Comparison of ENCODE assay signal across 8 mouse cellular contexts in genomic region chr2:113234559-113234958, GRCm38 (mm10). TPM values are rescaled to one million over a fixed set of nuclear protein-coding genes. Genes with fewer than 3 reads are reported as not detected.
DNase-seq lines count a peak whose midpoint lies in the region; ATAC-seq and TF ChIP-seq lines count a peak whose summit lies in the region.
"Had no signal": no experiment of that assay in that cellular context is flagged by ENCODE, and none has a peak within 500 bp of the region (broad histone marks: within the 10 kb centered on the region; RNA-seq: fewer than 3 reads in every experiment).

No protein-coding gene starts in this region.

- no peaks in the 10 kb centered on the region for H3K9me3 ChIP-seq in kidney, embryonic 15.5 days (replicated peaks)
- no peaks in the 10 kb centered on the region for H3K9me3 ChIP-seq in E14TG2a.4 (ENCODE audit: low read length)
- H3K9me3 ChIP-seq in forebrain, postnatal 0 days (ENCODE audit: low read length): no peaks in the 10 kb centered on the region
- H3K9me3 ChIP-seq in midbrain, postnatal 0 days (ENCODE audit: low read length): no peaks in the 10 kb centered on the region

- no peak for TF ChIP-seq POLR2A in kidney, adult 2 months (IDR thresholded peaks at IDR 0.05; ENCODE audit: low read depth, low read length)

- no peak overlapping the region for H3K4me2 ChIP-seq in kidney, embryonic 15.5 days
- H3K4me2 ChIP-seq in forebrain, postnatal 0 days (ENCODE audit: low read depth): no peak overlapping the region
- no peak overlapping the region for H3K4me2 ChIP-seq in midbrain, postnatal 0 days (ENCODE audit: low read depth, low read length, poor library complexity, severe bottlenecking)

- no peak overlapping the region for H3K27ac ChIP-seq in kidney, adult 2 months (ENCODE audit: insufficient read depth, low read depth, low read length)
- H3K27ac ChIP-seq in kidney, embryonic 15.5 days: no peak overlapping the region
- H3K27ac ChIP-seq in forebrain, postnatal 0 days (ENCODE audit: low read depth, low read length): no peak overlapping the region
- H3K27ac ChIP-seq in midbrain, postnatal 0 days (ENCODE audit: low read depth, low read length): no peak overlapping the region

- 16% methylated on average over 3 of the region's 3 CpGs for WGBS in kidney, adult 2 months
- 16% methylated on average over 3 of the region's 3 CpGs for WGBS in kidney, embryonic 15.5 days
- 19% methylated on average over 3 of the region's 3 CpGs for WGBS in forebrain, postnatal 0 days
- WGBS in midbrain, postnatal 0 days: 25% methylated on average over 3 of the region's 3 CpGs

- TF ChIP-seq CTCF in kidney, adult 2 months (conservative IDR thresholded peaks at IDR 0.05; ENCODE audit: insufficient read depth, insufficient read length, low read depth, low read length): 0 out of 2 replicates have a peak, but pooled peaks have one; percentile 8
- TF ChIP-seq CTCF in E14TG2a.4 (conservative IDR thresholded peaks at IDR 0.05; ENCODE audit: low read length): peak; percentile 60
- peak; percentile 79 for TF ChIP-seq CTCF in forebrain, postnatal 0 days (IDR thresholded peaks at IDR 0.05; ENCODE audit: low read depth)
- TF ChIP-seq CTCF in midbrain, postnatal 0 days (IDR thresholded peaks at IDR 0.05): peak; percentile 89

- DNase-seq in kidney, adult 2 months: peak; percentile 43
- DNase-seq in R1 (ENCODE audit: low read depth, low spot score): peak; percentile 49
- peak; percentile 87 for DNase-seq in forebrain, postnatal 0 days
- peak; percentile 91 for DNase-seq in midbrain, postnatal 0 days (ENCODE audit: low spot score)
- DNase-seq in spleen, postnatal 10 days (ENCODE audit: low spot score in 2 of 2): no peak

- H3K4me1 ChIP-seq in kidney, adult 2 months (ENCODE audit: control insufficient read depth, insufficient read depth, low read length): no peaks in the 10 kb centered on the region
- H3K4me1 ChIP-seq in kidney, embryonic 15.5 days: no peaks in the 10 kb centered on the region
- no peaks in the 10 kb centered on the region for H3K4me1 ChIP-seq in E14TG2a.4 (replicated peaks; ENCODE audit: low read depth, low read length)
- H3K4me1 ChIP-seq in forebrain, postnatal 0 days (ENCODE audit: insufficient read depth): no peaks in the 10 kb centered on the region
- no peaks in the 10 kb centered on the region for H3K4me1 ChIP-seq in midbrain, postnatal 0 days (ENCODE audit: insufficient read depth, low read length)

- H3K4me3 ChIP-seq in kidney, adult 2 months (ENCODE audit: insufficient read depth, low read depth, low read length): no peak overlapping the region
- no peak overlapping the region for H3K4me3 ChIP-seq in kidney, embryonic 15.5 days (replicated peaks)
- no peak overlapping the region for H3K4me3 ChIP-seq in E14TG2a.4 (replicated peaks; ENCODE audit: low read length)
- H3K4me3 ChIP-seq in forebrain, postnatal 0 days (ENCODE audit: low read depth, low read length): no peak overlapping the region
- no peak overlapping the region for H3K4me3 ChIP-seq in midbrain, postnatal 0 days (ENCODE audit: low read depth, low read length)

- no peaks in the 10 kb centered on the region for H3K36me3 ChIP-seq in kidney, adult 2 months (ENCODE audit: control insufficient read depth, insufficient read depth, low read length)
- no peaks in the 10 kb centered on the region for H3K36me3 ChIP-seq in kidney, embryonic 15.5 days
- H3K36me3 ChIP-seq in E14TG2a.4 (ENCODE audit: insufficient read depth, low read length): no peaks in the 10 kb centered on the region
- H3K36me3 ChIP-seq in forebrain, postnatal 0 days (ENCODE audit: insufficient read depth): no peaks in the 10 kb centered on the region
- H3K36me3 ChIP-seq in midbrain, postnatal 0 days (ENCODE audit: insufficient read depth, low read length): no peaks in the 10 kb centered on the region

- no peaks in the 10 kb centered on the region for H3K27me3 ChIP-seq in kidney, adult 2 months (replicated peaks; ENCODE audit: control insufficient read depth, insufficient read depth, low read length)
- H3K27me3 ChIP-seq in kidney, embryonic 15.5 days: no peaks in the 10 kb centered on the region
- H3K27me3 ChIP-seq in E14TG2a.4 (ENCODE audit: insufficient read depth, low read length): no peaks in the 10 kb centered on the region
- no peaks in the 10 kb centered on the region for H3K27me3 ChIP-seq in forebrain, postnatal 0 days (ENCODE audit: insufficient read depth, low read length)
- H3K27me3 ChIP-seq in midbrain, postnatal 0 days (ENCODE audit: insufficient read depth, low read length): no peaks in the 10 kb centered on the region

- ATAC-seq in kidney, embryonic 15.5 days (replicated peaks; ENCODE audit: low FRiP score): no peak
- ATAC-seq in forebrain, postnatal 0 days: peak; percentile 59; the same call in 1 of the 2 replicates
- no peak for ATAC-seq in midbrain, postnatal 0 days (ENCODE audit: low FRiP score)

- H3K9ac ChIP-seq in kidney, embryonic 15.5 days: no peak overlapping the region
- H3K9ac ChIP-seq in forebrain, postnatal 0 days: no peak overlapping the region
- no peak overlapping the region for H3K9ac ChIP-seq in midbrain, postnatal 0 days (replicated peaks; ENCODE audit: low read length, poor library complexity, severe bottlenecking)

RNA-seq across cellular contexts. Expression of gene Ryr3, which starts 17.7 kb away (rescaled TPM):
- 0.08 TPM in 2 replicates for polyA plus RNA-seq in kidney, adult 2 months (2012; rRNA removed)
- polyA plus RNA-seq in kidney, embryonic 15.5 days (2015; fragmentation: Nextera tagmentation; extraction: Ambion mirVana): 0.56 and 1.0 TPM in 2 replicates
- total RNA-seq in forebrain, postnatal 0 days (2014; rRNA removed): 14.1 and 16.1 TPM in 2 replicates
- 1.9 and 4.2 TPM in 2 replicates for polyA plus RNA-seq in forebrain, postnatal 0 days (2015; fragmentation: Nextera tagmentation; extraction: Ambion mirVana)
- total RNA-seq in midbrain, postnatal 0 days (2014; rRNA removed): 15.3 and 20.9 TPM in 2 replicates
- polyA plus RNA-seq in midbrain, postnatal 0 days (2015; fragmentation: Nextera tagmentation; extraction: Ambion mirVana): 5.3 and 5.9 TPM in 2 replicates

RNA-seq across cellular contexts. Expression of gene Tmco5b, which starts 51.0 kb away (rescaled TPM):
- not detected in 2 replicates for polyA plus RNA-seq in kidney, adult 2 months (2012; rRNA removed)
- polyA plus RNA-seq in kidney, embryonic 15.5 days (2015; fragmentation: Nextera tagmentation; extraction: Ambion mirVana): not detected in 2 replicates
- not detected in 2 replicates for total RNA-seq in forebrain, postnatal 0 days (2014; rRNA removed)
- 0.12 TPM in 1 of 2 replicates, not detected in the other for polyA plus RNA-seq in forebrain, postnatal 0 days (2015; fragmentation: Nextera tagmentation; extraction: Ambion mirVana)
- total RNA-seq in midbrain, postnatal 0 days (2014; rRNA removed): not detected in 2 replicates
- not detected in 2 replicates for polyA plus RNA-seq in midbrain, postnatal 0 days (2015; fragmentation: Nextera tagmentation; extraction: Ambion mirVana)
- polyA plus RNA-seq: lung, embryonic 16.5 days had no signal

Comparison
In these comparisons a context has a peak if more than half of its experiments do, and no peak if none do; other contexts are left out.
1. DNase-seq: peak in kidney, adult 2 months (single experiment), R1 (single experiment), forebrain, postnatal 0 days (single experiment) and midbrain, postnatal 0 days (single experiment); none in spleen, postnatal 10 days (0 of 2).
2. CTCF ChIP-seq: peak in every context shown above with its lines; median percentile 89 in midbrain, postnatal 0 days; 79 in forebrain, postnatal 0 days; 60 in E14TG2a.4; 8 in kidney, adult 2 months.